ENCODE assay signal across 8 mouse cellular contexts in genomic region chr2:57122986-57123980, GRCm38 (mm10). TPM values are rescaled to one million over a fixed set of nuclear protein-coding genes. Genes with fewer than 3 reads are reported as not detected.
DNase-seq lines count a peak whose midpoint lies in the region; ATAC-seq lines count a peak whose summit lies in the region.

No protein-coding gene starts in this region.

- no peaks in the 10 kb centered on the region for H3K9me3 ChIP-seq in intestine, embryonic 15.5 days
- H3K9me3 ChIP-seq in neural tube, embryonic 12.5 days: no peaks in the 10 kb centered on the region

- ATAC-seq in granulocyte monocyte progenitor cell, adult 5-6 weeks (replicated peaks; ENCODE audit: poor library complexity, severe bottlenecking): peak; percentile 51
- peak; percentile 90 for ATAC-seq in intestine, embryonic 15.5 days
- ATAC-seq in neural tube, embryonic 12.5 days (ENCODE audit: low FRiP score, low read depth): peak; percentile 88

- H3K4me3 ChIP-seq in intestine, embryonic 15.5 days (replicated peaks): peak overlapping the region; percentile 90
- H3K4me3 ChIP-seq in neural tube, embryonic 12.5 days: peak overlapping the region; percentile 84

- H3K4me1 ChIP-seq in intestine, embryonic 15.5 days (replicated peaks): no peaks in the 10 kb centered on the region
- peaks cover 4% of the 10 kb centered on the region; the same call in 1 of the 2 replicates for H3K4me1 ChIP-seq in neural tube, embryonic 12.5 days

- WGBS in intestine, embryonic 15.5 days: under 1% methylated on average over 58 of the region's 67 CpGs
- WGBS in neural tube, embryonic 12.5 days: under 1% methylated on average over 67 of the region's 67 CpGs

- H3K4me2 ChIP-seq in intestine, embryonic 15.5 days (replicated peaks): peak overlapping the region; percentile 74
- peak overlapping the region; percentile 94 for H3K4me2 ChIP-seq in neural tube, embryonic 12.5 days (replicated peaks)

- H3K36me3 ChIP-seq in intestine, embryonic 15.5 days: no peaks in the 10 kb centered on the region
- H3K36me3 ChIP-seq in neural tube, embryonic 12.5 days: no peaks in the 10 kb centered on the region

- peak overlapping the region; percentile 98 for H3K9ac ChIP-seq in intestine, embryonic 15.5 days
- peak overlapping the region; percentile 86 for H3K9ac ChIP-seq in neural tube, embryonic 12.5 days

- peak overlapping the region; percentile 91 for H3K27ac ChIP-seq in intestine, embryonic 15.5 days
- H3K27ac ChIP-seq in neural tube, embryonic 12.5 days: no peak overlapping the region

- no peaks in the 10 kb centered on the region for H3K27me3 ChIP-seq in intestine, embryonic 15.5 days (replicated peaks)
- H3K27me3 ChIP-seq in neural tube, embryonic 12.5 days (replicated peaks): peaks cover 12% of the 10 kb centered on the region

- DNase-seq in 3134 (ENCODE audit: extremely low read depth, insufficient read length, low spot score) (peak; percentile 83), R1 (ENCODE audit: low read depth, low spot score) (peak; percentile 66)
- peak; percentile 67 for DNase-seq in embryo, embryonic 10 days (ENCODE audit: low spot score)
- DNase-seq in lung, adult 18-20 months: peak; percentile 63
- peak; percentile 51 for DNase-seq in urinary bladder, postnatal 14 days (ENCODE audit: low spot score)

RNA-seq across cellular contexts. Expression of gene Nr4a2, which starts 0.5 kb away (rescaled TPM):
- 4.5 and 4.9 TPM in 2 replicates for total RNA-seq in granulocyte monocyte progenitor cell, adult 5-6 weeks (2014; fragmentation: Nextera tagmentation)
- total RNA-seq in granulocyte monocyte progenitor cell, adult 5-6 weeks (2017): 1.3 and 2.1 TPM in 2 replicates
- polyA plus RNA-seq in intestine, embryonic 15.5 days (2015; fragmentation: Nextera tagmentation; extraction: Ambion mirVana): 3.3 and 3.9 TPM in 2 replicates
- polyA plus RNA-seq in neural tube, embryonic 12.5 days (2016; fragmentation: Nextera tagmentation; extraction: Ambion mirVana): 20.7 and 21.0 TPM in 2 replicates
